Mouse (Mus musculus) testis, adult 2 months (tissue): Measurements from ENCODE around the gene Aldh8a1. TPM values are rescaled to one million over a fixed set of nuclear protein-coding genes. Genes with fewer than 3 reads are reported as not detected.

Source experiments
- H3K27ac ChIP-seq: fragments of 200-500 bp; 2 replicates; pipeline ENCODE4 v1.5.1; 2012; ENCODE audit warnings: low read depth, low read length; ENCODE audit not compliant: control insufficient read depth, insufficient read depth
- H3K27me3 ChIP-seq: fragments of 200-500 bp; 2 replicates; pipeline ENCODE4 v1.6.1; 2012; ENCODE audit warnings: mild to moderate bottlenecking, low read length, moderate library complexity; ENCODE audit not compliant: control insufficient read depth, insufficient read depth
- H3K36me3 ChIP-seq: fragments of 200-500 bp; 2 replicates; pipeline ENCODE4 v1.6.1; 2012; ENCODE audit warnings: mild to moderate bottlenecking, low read length; ENCODE audit not compliant: control insufficient read depth, insufficient read depth
- H3K4me1 ChIP-seq: fragments of 200-500 bp; 2 replicates; pipeline ENCODE4 v1.6.1; 2012; ENCODE audit warnings: low read length; ENCODE audit not compliant: control insufficient read depth, insufficient read depth
- H3K4me3 ChIP-seq: fragments of 200-500 bp; 2 replicates; pipeline ENCODE4 v1.5.1; 2012; ENCODE audit warnings: low read depth, mild to moderate bottlenecking, low read length, moderate library complexity, mixed read lengths; ENCODE audit not compliant: control insufficient read depth
- CTCF ChIP-seq: fragments of 200-500 bp; IDR thresholded peaks from 2 replicates; pipeline ENCODE4 v1.5.1; 2012; ENCODE audit warnings: low read depth, mild to moderate bottlenecking, inconsistent platforms, low read length, moderate library complexity; ENCODE audit not compliant: control insufficient read depth, insufficient read depth, insufficient replicate concordance
- POLR2A ChIP-seq: fragments of 200-500 bp; IDR thresholded peaks from 2 replicates; pipeline ENCODE4 v1.6.1; 2012; ENCODE audit warnings: low read depth, mild to moderate bottlenecking, inconsistent platforms, low read length, moderate library complexity; ENCODE audit not compliant: control insufficient read depth
- polyA plus RNA-seq: library from polyadenylated mRNA; depleted of rRNA; stranded (reverse); fragments of >200 nt; gene quantifications from 2 replicates; pipeline ENCODE4 v1.2.3, GENCODE M21; 2012

The Aldh8a1 gene
- polyA plus RNA-seq, 1 experiment: 1.8 TPM

DNA sequence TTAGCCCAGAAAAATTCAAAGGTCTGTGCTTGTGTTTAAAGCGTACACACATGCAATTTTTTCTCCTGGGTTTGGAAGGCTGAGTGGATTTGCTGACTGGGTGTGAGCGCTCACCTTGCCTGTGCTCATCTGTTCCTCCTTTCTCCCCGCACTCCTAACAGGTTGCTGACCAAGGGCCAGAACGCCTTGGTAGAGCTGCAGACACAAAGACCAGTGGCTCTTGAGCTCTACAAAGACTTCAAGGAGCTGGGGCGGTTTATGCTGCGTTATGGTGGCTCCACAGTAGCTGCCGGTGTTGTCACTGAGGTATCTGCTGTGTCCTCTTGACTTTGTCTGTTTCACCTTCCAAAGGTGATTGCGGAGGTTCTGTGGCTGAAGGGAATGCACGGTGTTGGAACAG, 9.6 kb upstream of the Aldh8a1 start:
- H3K27me3 ChIP-seq: no peaks in the 10 kb centered on the region
- H3K4me3 ChIP-seq: no peak overlapping the region
- no peak overlapping the region for H3K27ac ChIP-seq
- H3K36me3 ChIP-seq: peaks cover 1% of the 10 kb centered on the region; the same call in 1 of the 2 replicates
- TF ChIP-seq POLR2A (no peak), CTCF (no peak)
- no peaks in the 10 kb centered on the region for H3K4me1 ChIP-seq

DNA sequence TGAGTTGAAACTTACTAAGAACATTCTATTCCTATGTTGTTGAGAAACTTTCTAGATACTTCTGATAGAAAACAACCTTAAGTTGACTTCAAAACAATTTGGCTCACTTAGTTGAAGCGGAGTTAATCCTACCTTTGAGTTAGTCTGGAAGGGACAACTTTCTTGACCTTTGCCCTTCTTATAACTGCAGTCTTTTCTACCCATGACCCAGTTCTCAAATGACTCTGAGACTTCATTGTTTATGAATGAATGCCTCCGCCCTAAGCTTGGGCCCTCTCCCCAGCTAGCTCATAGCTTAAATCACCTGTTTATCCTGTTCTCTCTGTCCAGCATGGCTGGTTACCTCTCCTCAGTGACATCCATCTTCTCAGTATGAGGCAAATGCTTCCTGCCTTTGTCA, 7.5 kb upstream of the Aldh8a1 start:
- H3K27ac ChIP-seq: no peak overlapping the region
- H3K4me1 ChIP-seq: no peaks in the 10 kb centered on the region
- no peak for TF ChIP-seq POLR2A
- TF ChIP-seq CTCF: no peak
- H3K36me3 ChIP-seq: peaks cover 1% of the 10 kb centered on the region; the same call in 1 of the 2 replicates
- no peak overlapping the region for H3K4me3 ChIP-seq
- H3K27me3 ChIP-seq: no peaks in the 10 kb centered on the region

DNA sequence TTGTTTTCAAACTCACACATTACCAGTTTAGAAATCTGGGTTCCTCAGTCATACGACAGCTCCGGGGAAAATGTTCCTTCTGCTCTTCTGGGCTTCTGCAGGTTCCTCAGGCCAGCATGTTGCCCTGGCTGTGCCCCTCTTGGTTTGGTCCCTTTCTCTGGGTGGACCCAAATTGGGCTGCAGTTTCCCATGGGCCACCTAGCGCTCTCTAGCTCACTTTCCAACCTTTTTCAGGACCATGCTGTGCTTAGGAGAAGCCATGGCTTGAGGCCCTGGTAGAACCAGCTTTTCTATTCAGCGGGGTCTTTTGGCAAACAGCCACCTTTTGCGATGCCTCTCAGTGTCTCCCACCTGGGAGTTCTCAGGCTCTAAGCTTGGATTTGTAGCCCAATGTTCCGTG, 4.8 kb upstream of the Aldh8a1 start:
- no peak overlapping the region for H3K27ac ChIP-seq
- no peak overlapping the region for H3K4me3 ChIP-seq
- H3K27me3 ChIP-seq: no peaks in the 10 kb centered on the region
- no peaks in the 10 kb centered on the region for H3K36me3 ChIP-seq
- TF ChIP-seq CTCF: no peak
- no peak for TF ChIP-seq POLR2A
- no peaks in the 10 kb centered on the region for H3K4me1 ChIP-seq

DNA sequence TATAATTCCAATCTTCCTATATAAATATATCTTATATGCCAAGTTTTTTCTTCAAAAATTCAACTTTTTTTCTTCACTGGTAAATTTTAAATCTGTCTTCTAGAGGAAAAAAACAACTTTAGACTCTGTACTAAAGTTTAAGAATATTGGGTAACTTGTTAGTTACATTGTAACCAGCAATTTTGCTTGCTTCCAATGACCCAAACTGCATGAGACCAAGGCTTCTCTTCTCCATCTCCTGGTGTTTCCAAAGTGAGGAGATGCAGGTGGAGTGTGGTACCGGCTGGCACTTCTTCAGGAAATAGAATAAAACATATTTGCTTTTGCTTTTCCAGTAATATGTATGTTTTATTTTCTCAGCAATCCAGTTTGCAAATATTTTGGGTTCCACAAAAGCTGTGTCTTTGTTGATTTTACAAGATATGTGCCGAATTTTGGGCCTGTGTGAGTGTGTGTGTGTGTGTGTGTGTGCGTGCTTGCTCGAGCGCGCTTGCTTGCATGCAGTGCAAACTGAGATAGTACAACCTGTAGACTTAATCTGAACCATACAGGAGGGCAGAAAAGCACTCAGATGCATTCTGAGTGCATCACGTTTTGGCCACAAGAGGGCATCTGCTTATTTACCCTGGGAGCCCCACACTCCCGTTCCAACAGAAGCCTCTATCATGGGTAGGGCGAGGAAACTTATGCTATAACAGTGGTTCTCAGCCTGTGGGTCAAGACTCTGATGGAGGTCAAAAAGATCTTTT, 1.3 kb downstream of the Aldh8a1 start:
- Histone ChIP-seq H3K36me3 (no peaks in the 10 kb centered on the region), H3K27ac (no peak overlapping the region), H3K27me3 (no peaks in the 10 kb centered on the region), H3K4me3 (no peak overlapping the region), H3K4me1 (no peaks in the 10 kb centered on the region)
- TF ChIP-seq CTCF (no peak), POLR2A (no peak)

DNA sequence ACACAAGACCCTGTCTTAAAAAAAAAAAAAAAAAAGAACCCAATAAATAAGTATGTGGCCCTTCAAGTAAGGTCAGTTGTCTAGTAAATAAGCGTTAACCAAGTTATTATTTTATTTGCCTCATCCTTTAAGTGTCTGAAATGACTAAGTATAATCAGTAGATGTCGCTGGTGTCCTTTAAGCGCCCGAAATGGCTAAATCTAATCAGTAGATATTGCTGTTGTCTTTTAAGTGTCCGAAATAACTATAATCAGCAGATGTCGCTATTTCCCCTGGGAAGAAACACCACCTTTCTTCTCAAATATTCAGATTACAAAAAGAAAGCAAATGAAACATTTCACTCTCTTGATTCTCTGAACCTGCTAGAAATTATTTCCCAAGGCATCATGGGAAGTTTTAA, 5.8 kb downstream of the Aldh8a1 start:
- H3K27ac ChIP-seq: no peak overlapping the region
- TF ChIP-seq POLR2A: no peak
- no peak for TF ChIP-seq CTCF

DNA sequence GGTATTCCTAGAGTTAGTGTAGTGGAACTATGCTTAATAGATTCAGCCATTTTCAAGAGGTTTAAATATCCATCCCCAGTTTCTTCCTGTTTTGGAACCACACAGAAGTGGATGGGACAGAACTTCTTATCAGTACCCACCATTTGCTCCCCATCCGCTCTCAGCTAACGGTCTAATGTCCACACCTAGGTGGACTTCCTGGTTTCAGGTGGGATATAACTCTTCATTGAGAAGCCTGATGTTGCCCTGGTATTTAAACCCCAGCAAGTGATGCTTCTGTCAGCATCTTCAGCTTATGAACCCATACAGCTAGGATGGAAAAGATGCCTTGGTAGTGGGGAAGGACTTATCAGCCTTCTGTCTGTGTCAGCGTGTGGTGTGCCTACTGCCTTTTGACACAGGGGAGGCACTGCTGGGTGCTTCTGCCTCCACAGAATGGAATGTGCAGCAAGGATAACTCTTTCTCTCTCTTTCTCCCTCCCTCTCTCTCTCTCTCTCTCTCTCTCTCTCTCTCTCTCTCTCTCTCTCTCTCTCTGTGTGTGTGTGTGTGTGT, 8.1 kb downstream of the Aldh8a1 start:
- H3K4me1 ChIP-seq: peaks cover 2% of the 10 kb centered on the region; the same call in 1 of the 2 replicates
- no peak overlapping the region for H3K4me3 ChIP-seq
- H3K27ac ChIP-seq: no peak overlapping the region
- no peaks in the 10 kb centered on the region for H3K36me3 ChIP-seq
- no peak for TF ChIP-seq POLR2A
- no peak for TF ChIP-seq CTCF
- no peaks in the 10 kb centered on the region for H3K27me3 ChIP-seq

More for the DNA sequence above, 5.8 kb downstream of the Aldh8a1 start:
- H3K4me1 ChIP-seq: no peaks in the 10 kb centered on the region
- no peaks in the 10 kb centered on the region for H3K27me3 ChIP-seq
- no peak overlapping the region for H3K4me3 ChIP-seq
- H3K36me3 ChIP-seq: no peaks in the 10 kb centered on the region

DNA sequence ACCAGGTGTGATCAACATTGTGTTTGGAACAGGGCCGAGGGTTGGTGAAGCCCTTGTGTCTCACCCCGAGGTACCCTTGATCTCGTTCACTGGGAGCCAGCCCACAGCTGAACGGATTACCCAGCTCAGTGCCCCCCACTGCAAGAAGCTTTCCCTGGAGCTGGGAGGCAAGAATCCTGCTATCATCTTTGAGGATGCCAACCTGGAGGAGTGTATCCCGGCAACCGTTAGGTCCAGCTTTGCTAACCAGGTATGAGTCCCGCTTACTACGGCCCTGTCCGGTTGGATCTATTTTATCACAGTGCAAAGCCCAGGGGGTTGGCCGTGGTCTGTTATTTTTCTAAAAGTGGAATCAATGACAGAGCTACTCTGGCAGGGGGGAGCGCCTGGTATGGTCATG, 12.0 kb downstream of the Aldh8a1 start:
- Histone ChIP-seq H3K27me3 (no peaks in the 10 kb centered on the region), H3K4me3 (no peak overlapping the region), H3K4me1 (peaks cover 2% of the 10 kb centered on the region; the same call in 1 of the 2 replicates), H3K27ac (no peak overlapping the region), H3K36me3 (no peaks in the 10 kb centered on the region)
- TF ChIP-seq POLR2A (no peak), CTCF (no peak)
